Mouse (Mus musculus): ENCODE measurements at regions not wholly inside any gene's neighbourhood (a gene's known extent, or its start where the extent isn't known, plus 50 kb on each side); places are given as distances from the start of the nearest gene placed in this dataset.
A peak's percentile ranks its signal among the peaks of the same experiment; 100 is the strongest.
"Not testable (repeated sequence)": the region's sequence is repeated elsewhere in the genome, so short reads cannot be mapped to it uniquely, and the experiment has no call there.

DNA sequence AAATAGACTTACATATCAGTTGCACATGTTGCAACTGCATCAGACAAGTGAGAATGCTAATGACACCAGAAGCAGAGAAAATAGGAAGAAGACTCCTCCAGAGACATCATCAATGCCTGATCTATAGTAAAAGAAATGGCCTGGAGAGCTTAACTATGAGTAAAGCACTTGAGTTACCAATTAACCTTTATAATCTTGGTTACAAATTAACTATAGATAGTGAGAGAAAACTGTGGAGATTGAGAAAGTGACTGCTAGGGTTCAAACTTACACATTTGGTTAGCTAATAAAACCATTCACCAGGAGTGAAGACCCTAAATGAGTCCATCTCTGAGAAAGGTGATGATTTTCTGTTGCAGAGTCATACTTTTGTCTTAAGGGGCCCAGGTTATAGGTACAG lies 307.4 kb downstream of the Phex start:
- no peak for DNase-seq (ENCODE audit: low spot score in 2 of 2)

GRCm38 (mm10) chrX:157080025-157080424 lies 335.1 kb downstream of the Phex start:
- no peak for DNase-seq (ENCODE audit: low spot score in 2 of 2)

DNA sequence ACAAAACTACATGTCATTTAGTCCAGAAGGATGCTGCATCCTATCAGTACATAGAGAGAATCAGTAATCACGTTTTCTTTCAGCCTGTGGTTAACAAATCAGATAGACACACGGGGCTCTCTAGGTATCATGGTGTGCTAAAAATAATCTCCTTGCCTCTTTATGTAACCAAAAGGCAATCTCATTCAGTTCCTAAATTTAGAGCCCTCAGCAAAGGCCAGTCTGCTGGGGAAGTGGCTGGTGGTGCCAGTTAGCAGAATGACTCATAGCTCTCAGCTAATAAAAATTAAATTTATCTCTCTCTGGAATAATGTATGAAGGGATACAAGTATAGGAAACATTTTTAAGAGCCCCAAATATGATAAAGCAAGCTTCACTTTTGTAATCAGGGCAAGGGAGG lies 335.5 kb downstream of the Phex start:
- DNase-seq (ENCODE audit: low spot score in 2 of 2) = peak; percentile 2 to 3

DNA sequence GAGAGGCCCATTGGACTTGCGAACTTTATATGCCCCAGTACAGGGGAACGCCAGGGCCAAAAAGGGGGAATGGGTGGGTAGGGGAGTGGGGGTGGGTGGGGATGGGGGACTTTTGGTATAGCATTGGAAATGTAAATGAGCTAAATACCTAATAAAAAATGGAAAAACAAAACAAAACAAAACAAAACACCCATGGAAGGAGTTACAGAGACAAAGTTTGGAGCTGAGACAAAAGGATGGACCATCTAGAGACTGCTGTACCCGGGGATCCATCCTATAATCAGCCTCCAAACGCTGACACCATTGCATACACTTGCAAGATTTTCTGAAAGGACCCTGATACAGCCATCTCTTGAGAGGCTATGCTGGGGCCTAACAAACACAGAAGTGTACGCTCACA lies 337.1 kb downstream of the Phex start:
- DNase-seq (ENCODE audit: low spot score in 2 of 2) = not testable (repeated sequence)

DNA sequence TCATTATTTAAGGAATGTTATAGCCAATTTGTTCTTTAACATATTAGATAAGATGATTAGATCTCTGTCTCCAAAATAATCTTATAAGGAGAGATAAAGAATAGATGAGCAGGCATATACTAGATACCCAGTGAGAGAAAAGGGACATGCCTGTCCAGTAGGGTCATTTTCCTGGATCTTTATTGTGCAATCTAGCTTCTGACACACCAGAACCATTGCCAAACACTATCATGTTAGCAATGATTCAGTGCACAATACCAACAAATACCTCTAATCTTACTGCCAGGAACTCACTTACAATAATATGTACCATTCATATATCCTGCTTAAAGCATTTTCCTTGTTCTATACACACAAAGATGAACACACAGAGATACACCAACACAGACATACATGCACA lies 338.9 kb downstream of the Phex start:
- no peak for DNase-seq (ENCODE audit: low spot score in 2 of 2)

- DNase-seq (ENCODE audit: low spot score in 2 of 2) = no peak
Measured at GRCm38 (mm10) chrX:157051629-157052315, 363.3 kb downstream of the Phex start.

GRCm38 (mm10) chrX:157028913-157029312 lies 386.2 kb downstream of the Phex start:
- DNase-seq (ENCODE audit: low spot score in 2 of 2) = no peak

- no peak for DNase-seq (ENCODE audit: low spot score in 2 of 2)
Measured at GRCm38 (mm10) chrX:157024343-157024742, 390.8 kb downstream of the Phex start.

DNA sequence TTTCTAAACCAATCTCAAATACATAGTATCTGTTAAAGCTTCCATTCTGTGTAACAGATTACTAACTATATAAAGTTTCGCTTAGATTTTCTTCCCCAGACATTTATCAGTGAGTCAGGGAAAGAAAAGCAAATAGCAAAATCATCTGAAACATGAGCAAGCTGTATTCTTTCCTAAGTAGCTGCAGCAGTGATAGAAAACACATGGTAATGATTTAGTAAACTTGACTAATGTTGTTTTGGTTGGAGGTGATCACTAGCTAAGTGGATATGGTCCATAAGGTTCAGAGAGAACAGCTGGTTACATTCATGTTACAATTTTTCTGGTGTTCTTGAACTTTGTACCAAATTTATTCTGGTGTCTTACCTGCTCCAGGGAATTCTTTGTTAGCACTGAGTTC lies 393.3 kb downstream of the Phex start:
- DNase-seq (ENCODE audit: low spot score in 2 of 2) = no peak

DNA sequence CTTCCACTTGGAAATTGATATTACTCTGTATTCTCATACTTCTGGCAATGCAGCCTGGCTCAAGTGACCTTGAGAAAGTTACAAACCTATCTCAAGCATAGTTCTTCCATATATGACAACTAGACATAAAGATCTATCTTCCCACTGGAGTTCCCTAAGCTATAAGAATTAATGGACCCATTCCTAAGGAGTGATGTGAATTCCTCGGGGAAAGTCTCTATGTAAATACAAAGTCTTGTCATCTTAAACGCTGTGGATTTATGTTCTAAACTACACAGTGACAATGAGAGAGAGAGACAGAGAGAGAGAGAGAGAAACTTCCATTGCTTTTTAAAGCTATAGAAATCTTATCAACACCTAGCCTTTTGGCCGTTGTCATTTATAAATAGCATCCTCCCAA lies 394.8 kb downstream of the Phex start:
- no peak for DNase-seq (ENCODE audit: low spot score in 2 of 2)

GRCm38 (mm10) chrX:156989986-156990518 lies 425.1 kb downstream of the Phex start:
- no peak for DNase-seq (ENCODE audit: low spot score in 2 of 2)

DNA sequence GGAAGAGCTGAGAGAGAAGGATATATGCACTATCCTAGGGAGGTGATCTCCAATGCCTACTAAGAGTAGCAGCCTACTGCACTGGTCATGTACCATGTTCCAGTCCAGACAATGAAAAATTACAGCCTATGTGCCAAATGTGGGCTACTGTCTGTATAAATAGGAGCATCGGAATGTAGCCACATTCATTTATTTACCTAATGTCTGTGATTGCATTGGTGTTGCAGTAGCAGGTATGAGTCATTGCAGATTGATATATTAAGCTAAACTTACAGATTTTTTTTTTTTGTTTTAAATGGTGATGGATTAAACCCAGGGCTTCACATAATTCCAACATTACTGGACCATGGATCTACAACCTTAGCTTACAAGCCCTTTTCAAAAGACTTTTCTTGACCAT lies 468.0 kb downstream of the Phex start:
- no peak for DNase-seq (ENCODE audit: low spot score in 2 of 2)

GRCm38 (mm10) chrX:156944223-156944622 lies 470.9 kb downstream of the Phex start:
- DNase-seq (ENCODE audit: low spot score in 2 of 2) = no peak

GRCm38 (mm10) chrX:156913363-156913762 lies 501.7 kb downstream of the Phex start:
- no peak for DNase-seq (ENCODE audit: low spot score in 2 of 2)

All from layer of hippocampus, adult 8-10 months (tissue).